Mouse (Mus musculus) testis, postnatal 10 days (tissue): ENCODE results near the gene Gm11027.

Experiments
- DNase-seq: peaks from one replicate; pipeline ENCODE4 v3.0.0; 2021; ENCODE audit warnings: low spot score

The Gm11027 gene

DNA sequence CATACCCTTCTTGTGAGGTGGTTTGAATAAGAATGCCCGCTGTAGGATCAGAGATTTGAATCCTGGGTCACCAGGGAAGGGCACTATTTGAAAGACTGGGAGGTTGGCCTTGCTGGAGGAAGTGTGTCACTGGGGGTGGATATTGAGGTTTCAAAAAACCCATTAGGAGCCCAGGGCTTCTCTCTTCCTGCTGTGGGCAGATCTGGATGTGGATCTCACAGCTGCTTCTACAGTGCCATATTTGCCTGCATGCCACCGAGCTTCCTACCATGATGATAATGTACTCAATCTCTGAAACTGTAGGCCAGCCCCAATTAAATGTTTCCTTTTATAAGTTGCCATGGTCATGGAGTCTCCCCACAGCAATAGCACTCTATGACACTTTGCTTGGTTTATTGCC lies 4.0 kb downstream of the Gm11027 start:
- no peak for DNase-seq

DNA sequence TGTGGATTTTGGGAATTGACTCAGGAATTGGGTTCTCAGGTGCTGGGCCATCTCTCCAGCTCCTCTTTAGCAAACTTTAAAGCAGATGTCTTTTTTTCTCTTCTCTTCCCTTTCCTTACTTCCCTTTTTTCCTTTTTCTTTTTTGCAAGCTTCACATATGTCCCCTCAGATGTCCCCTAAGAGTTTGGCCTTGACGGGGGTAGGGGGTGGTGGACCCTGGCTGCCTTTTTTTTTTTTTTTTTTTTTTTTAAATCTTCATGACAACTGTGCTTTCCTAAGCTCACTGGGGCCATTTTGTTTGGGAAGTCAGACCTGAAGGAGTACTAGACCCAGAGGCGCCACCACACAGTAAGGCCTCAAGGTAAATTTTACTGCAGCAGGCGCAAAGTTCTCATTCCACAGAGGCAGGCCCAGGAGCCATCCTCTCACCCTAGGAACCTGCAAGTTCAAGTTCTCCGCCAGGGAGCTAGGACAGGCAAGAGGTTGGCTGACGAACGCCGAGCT lies 5.0 kb downstream of the Gm11027 start:
- no peak for DNase-seq

DNA sequence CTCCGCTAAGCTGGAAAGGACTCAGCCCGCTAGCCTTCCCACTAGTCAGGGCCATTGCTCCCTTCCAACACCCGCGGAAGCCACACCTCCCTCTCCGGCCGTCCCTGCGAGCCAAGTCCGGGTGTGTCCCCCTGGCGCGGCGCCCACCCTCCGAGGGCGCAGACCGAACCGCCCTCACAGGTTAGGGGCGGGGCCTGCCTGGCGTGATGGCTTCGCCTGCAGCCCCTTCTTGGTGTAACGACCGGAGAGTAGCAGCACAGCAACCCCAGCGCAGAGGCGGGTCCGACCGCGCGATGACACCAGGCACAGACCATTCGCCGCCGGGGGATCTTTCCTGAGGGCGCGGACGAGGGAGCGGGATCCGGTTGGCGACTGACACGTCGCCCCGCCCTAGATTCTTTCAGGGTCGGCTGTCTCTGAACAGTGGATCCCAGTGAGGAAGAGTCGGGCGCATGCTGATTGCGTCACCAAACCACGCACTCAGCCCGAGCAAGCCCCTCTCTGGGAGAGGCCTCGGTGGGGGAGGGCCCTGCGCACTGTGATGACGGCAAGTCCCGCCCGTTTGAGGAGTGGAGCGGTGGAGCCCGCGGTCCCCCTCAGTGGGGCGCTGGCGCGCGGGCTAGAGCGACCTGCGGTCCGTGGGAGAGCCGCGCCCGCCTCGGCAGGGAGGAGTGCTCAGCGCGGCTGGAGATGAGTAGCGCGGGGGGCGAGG lies 5.6 kb downstream of the Gm11027 start, which contains the start of gene Esyt2:
Esyt2 (plus strand) TSS at position 544 of the 712 bp plus-strand sequence.
- DNase-seq: peak; percentile 99

DNA sequence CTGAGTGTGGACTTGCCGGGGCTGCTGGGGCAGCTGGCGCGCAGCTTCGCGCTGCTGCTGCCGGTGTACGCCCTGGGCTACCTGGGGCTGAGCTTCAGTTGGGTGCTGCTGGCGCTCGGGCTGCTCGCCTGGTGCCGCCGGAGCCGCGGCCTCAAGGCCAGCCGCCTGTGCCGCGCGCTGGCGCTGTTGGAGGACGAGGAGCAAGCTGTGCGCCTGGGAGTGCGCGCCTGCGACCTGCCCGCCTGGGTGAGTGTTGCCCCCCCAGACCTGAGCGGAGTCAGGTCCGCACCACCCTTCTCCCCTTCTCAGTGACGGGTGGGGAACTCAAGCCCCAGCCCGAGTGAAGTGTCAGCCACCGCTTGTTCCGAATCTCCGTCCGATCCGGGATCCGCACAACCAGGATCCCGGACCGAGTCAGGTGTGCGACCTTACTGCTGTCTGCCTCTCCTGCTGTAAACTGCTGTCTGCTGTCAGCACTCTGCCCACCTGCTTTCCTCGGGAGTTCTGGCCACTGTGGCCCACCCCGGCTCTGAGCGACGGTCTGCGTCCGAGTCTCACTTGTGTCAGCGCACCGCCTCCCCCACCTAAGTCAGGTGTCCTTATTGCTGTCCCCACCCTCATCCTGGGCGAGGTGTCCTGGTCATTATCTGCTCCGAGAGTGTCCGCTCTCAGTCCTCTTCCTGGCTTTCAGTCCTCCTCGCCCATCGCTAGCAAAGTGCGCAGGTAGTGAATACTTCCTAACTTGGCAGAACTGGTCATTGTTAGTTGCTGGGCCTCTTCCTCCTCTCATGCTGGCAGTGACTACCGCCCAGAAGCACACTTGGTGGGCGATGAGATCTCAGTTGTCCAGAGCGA lies 6.5 kb downstream of the Gm11027 start:
- peak; percentile 68 for DNase-seq

DNA sequence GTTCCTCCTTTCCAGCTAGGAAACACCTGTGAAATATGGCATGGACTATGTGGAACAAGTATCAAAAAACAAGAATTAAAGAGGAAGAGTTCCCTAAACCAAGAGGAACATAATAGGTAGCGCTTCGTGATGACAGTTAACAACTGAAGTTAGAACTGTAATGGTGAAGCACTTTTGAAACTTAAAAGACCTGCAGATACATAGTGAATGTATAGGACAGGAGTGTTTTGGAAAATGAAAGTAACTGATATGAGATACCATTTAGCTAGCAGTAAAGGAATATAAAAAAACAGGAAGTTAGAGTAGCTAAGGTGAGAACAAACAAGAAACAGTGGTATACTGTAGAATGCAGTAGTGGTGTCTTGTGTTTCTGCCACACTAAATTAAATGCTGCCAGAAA lies 7.7 kb downstream of the Gm11027 start:
- DNase-seq: no peak

DNA sequence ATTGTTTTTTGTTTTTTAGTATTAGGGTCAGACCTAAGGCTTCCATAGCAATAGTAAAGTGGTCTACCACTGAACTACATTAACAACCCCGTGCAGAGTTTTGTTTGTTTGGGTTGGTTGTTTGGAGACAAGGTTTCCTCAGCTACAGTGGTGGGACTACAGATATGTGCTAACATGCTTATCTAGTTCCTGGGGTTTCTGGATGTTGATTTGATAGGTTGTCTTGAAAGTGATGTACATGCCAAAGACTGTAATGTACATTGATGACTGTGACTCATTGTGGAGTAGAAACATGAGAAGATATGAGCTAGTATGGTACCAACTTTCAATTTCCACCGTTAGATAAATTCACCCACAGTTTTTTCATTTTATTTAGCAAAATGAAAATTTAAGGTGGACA lies 8.3 kb downstream of the Gm11027 start:
- no peak for DNase-seq

DNA sequence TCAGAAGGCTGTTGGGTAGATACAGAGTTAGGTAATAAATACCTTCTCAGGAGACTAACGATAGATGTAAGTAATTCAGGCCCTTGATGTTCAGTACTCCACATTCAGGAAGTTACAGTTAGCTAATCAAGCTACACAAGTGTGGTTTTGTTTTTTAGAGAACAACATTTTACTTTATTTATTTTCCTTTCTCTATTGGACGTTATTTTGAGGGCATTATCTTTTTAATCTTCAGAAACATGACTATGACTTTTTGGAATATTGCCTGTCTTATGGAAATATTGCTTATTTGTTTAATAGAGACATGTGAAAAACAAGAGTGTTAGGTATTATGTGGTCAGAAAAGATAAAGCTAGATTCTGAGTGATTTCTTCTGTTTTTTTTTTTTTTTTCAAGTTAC lies 18.0 kb downstream of the Gm11027 start:
- no peak for DNase-seq

DNA sequence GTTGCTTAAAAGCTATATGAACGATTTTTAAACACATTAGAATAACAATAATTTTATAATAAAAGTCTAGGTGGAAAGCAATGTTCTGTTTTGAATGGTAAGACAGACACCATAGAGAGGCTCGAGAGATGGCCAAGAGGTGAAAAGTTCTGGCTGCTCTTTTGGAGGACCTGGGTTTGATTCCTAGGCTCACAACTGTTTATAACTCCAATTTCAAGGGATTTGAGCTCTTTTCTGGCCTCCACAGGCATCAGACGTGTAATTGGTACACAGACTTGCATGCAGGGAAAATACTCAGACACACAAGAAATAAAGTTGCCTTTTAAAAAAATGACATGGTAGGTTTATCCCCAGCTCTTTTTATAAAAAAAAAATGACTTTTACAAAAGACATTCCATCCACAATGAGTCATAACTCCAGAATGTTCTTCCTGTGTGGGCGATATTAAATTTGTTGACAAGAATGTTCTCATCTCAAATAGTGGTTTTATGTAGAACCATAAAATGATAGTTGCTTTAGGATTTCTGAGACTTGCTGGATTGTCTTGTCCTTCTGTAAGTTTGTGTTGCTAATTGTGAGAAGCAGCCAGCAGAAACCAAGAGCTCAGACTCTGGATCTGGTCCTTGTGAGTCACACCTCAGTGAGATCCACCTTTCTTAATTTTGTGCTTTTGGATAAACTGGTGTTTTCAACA lies 18.6 kb downstream of the Gm11027 start:
- no peak for DNase-seq

DNA sequence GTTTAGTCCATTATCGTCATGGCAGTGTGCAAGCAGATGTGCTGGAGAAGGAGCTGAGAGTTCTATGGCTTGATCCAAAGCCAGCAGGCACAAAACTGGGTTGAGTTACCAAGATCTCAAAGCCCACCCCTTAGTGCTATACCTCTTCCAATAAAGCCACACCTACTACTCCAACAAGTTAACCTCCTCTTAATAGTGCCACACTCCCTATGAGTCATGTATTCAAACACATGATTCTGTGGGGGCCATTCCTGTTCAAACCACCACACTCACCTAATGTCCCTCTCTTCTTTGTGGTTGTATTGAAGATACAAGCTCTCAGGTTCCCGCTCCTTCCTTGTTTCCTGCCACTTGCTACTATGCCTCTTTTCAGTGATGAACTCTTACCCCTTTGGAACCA lies 24.7 kb downstream of the Gm11027 start:
- no peak for DNase-seq

DNA sequence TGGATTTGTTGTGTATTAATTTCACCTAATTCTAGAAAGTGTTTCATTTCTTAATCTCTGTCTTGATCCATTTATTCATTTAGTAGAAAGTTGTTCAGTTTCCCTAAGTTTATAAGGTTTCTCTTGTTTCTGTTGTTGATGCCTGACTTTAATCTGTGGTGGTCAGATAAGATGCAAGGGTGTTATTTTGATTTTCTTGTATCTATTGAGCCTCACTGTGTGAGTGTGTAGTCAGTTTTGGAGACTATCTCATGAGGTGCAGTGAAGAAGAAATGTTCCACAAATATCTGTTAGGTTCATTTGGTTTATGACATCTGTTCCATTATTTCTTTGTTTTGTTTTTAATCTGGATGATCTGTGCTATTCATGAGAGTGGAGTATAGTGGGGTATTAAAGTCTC lies 27.0 kb downstream of the Gm11027 start:
- no peak for DNase-seq

DNA sequence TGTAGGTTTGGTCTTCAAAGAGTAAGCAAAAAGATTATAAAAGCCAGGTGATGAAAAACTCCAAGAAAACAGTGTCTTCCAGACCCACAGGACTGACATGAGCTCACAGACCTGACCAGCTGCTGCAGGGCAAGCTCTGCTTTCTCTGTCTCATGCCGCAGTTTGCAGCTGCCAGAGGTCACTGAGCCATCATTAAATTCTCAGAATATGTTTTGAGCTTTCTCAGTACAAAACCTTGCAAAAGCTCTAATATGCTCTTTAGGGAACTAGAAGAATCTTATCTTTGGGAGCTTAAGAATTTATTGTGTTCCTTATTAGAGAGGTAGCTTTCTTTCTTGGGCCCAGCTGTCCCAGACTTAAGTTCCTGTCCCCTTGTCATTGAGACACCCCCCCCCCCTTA lies 30.9 kb downstream of the Gm11027 start:
- no peak for DNase-seq

DNA sequence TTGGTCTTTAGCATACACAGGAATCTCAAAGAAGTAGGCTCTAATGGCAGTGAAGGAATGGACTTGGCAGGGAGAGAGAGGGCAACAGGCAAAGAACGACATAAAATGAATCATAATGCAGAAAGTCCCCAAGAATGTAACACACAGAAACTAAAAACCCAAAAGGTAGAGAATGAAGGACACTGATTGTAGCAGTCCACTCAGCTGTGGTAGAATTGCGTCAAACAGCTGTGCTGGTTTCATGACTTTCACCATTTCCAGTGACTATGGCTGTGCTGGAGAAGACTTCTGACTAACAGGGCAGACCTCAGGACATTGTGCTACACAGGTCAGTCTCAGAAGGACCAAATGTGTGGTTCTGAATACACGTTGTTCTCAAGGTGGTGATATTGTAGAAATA lies 32.7 kb downstream of the Gm11027 start:
- DNase-seq: no peak

DNA sequence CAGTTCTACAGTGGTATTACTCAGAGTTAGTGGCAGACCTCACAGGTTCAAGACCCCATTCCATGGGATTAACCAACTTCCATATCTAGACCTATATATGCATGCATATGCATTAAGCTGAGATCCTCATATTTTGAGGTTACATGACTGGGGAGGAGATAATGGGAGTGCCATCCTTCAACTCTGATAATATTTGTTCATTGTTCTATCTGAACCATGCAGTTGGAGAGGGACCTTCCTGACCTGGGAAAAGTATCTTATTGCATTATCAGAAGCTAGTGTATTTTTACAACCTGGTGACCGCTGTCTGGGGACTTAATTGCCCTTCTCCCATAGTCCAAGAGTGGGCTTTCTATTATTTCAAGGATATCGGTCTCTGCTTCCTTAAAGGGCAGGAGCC lies 33.4 kb downstream of the Gm11027 start:
- no peak for DNase-seq

DNA sequence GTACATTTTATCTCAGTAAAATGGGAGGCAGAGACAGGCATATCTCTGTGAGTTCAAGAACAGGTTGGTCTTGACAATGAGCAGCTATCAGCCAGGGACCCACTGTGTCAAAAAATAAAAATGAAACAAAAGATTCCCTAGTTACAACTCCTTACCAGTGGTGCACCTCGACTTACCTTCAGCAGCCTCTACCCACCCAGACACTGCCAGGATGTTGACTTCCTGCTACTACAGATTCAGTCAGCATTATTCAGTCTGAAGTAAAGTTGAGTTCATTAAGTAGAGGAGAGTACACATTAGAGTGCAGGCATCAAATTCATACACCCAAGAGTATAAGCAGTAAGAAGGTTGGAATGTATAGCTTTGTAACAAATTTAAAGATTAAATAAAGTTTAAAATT lies 38.6 kb downstream of the Gm11027 start:
- DNase-seq: no peak

DNA sequence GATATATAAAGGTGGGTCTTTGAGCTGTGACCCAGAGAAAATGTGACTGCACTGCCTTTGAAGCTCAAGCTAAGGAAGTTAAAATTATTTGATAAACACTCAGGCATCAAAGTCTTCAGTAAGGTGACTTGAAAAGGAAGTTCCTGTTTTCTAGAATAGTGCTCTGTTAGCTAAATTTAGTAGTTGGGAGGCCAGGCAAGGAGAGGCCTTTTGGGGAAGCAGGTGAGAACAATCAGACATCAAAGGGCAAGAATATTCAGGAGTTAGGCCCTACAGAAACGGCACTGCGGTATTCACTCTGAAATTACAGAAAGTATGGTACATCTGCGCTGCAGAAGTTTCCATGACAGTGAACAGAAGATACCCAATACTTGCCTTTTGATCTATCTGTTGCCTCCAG lies 40.3 kb downstream of the Gm11027 start:
- no peak for DNase-seq

DNA sequence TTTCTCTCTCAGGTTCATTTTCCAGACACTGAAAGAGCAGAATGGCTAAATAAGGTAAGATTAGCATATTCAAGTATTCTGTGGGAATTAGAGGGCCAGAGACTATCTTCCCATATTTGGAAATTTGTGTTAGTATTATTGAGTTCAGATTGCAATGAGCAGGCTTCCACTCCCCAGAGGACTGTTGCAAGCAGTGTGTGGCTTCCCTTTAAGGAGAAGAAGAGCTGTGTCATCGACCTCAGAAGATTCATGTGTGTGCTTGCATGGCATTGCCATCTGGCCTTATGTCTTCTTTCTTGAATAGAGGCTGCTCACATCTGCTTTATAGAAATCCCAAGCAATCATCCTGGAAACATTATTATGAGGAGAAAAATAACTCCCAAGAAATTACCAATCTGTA lies 42.6 kb downstream of the Gm11027 start:
- no peak for DNase-seq
